Mouse (Mus musculus) stomach, postnatal 0 days (tissue): ENCODE results near the gene 1700021F05Rik. TPM values are rescaled to one million over a fixed set of nuclear protein-coding genes. Genes with fewer than 3 reads are reported as not detected.
A peak's percentile ranks its signal among the peaks of the same experiment; 100 is the strongest.

Source experiments
- ATAC-seq: fragments of 200-750 bp; cut with Nextera tagmentation; 2 replicates; pipeline ENCODE4 v1.8.0; 2017; ENCODE audit not compliant: low FRiP score, low TSS enrichment
- DNase-seq: peaks from one replicate; pipeline ENCODE4 v3.0.0-alpha.2; 2016; ENCODE audit warnings: low spot score
- H3K27ac ChIP-seq: fragments of 300-500 bp; sonication (generic); replicated peaks from 2 replicates; pipeline ENCODE4 v1.5.1; 2014; ENCODE audit warnings: mild to moderate bottlenecking, control low read depth
- H3K27me3 ChIP-seq: fragments of 300-500 bp; sonication (generic); 2 replicates; pipeline ENCODE4 v1.6.1; 2014; ENCODE audit warnings: low read length; ENCODE audit not compliant: control insufficient read depth, insufficient read depth
- H3K36me3 ChIP-seq: fragments of 300-500 bp; sonication (generic); 2 replicates; pipeline ENCODE4 v1.6.1; 2014; ENCODE audit warnings: low read length, mixed read lengths; ENCODE audit not compliant: control insufficient read depth, insufficient read depth
- H3K4me1 ChIP-seq: fragments of 300-500 bp; sonication (generic); replicated peaks from 2 replicates; pipeline ENCODE4 v1.6.1; 2014; ENCODE audit warnings: antibody characterized with exemption; ENCODE audit not compliant: control insufficient read depth, insufficient read depth
- H3K4me2 ChIP-seq: fragments of 300-500 bp; sonication (generic); replicated peaks from 2 replicates; pipeline ENCODE4 v1.6.1; 2014; ENCODE audit warnings: low read depth, mild to moderate bottlenecking, control low read depth, moderate library complexity
- H3K4me3 ChIP-seq: fragments of 300-500 bp; sonication (generic); 2 replicates; pipeline ENCODE4 v1.5.1; 2014; ENCODE audit warnings: low read depth, low read length, control low read depth
- H3K9ac ChIP-seq: fragments of 300-500 bp; sonication (generic); 2 replicates; pipeline ENCODE4 v1.6.1; 2014; ENCODE audit warnings: mild to moderate bottlenecking, low read length, control low read depth, mixed read lengths
- H3K9me3 ChIP-seq: fragments of 300-500 bp; sonication (generic); 2 replicates; pipeline ENCODE4 v1.6.1; 2016; ENCODE audit warnings: low read length; ENCODE audit not compliant: control insufficient read depth
- CTCF ChIP-seq: IDR thresholded peaks from 2 replicates; pipeline ENCODE4 v1.5.1; 2016; ENCODE audit warnings: antibody characterized with exemption, low read depth, mild to moderate bottlenecking, moderate library complexity
- EP300 ChIP-seq: optimal IDR thresholded peaks from 2 replicates; pipeline ENCODE3; 2016; ENCODE audit warnings: antibody characterized with exemption
- WGBS: fragments of 180-500 bp; shearing (Covaris S2); extraction: QIAGEN DNeasy Blood & Tissue Kit; methylation state at CpG from one replicate; pipeline ENCODE4 v1.1.7; 2014; 5-methylcytosine and 5-hydroxymethylcytosine counted together
- polyA plus RNA-seq: library from polyadenylated mRNA; unstranded; fragments of >200 nt; fragmentation: Nextera tagmentation; extraction: Ambion mirVana; gene quantifications from 2 replicates; pipeline ENCODE4 v1.2.1, GENCODE M21; 2015

The 1700021F05Rik gene
- polyA plus RNA-seq, 1 experiment from 2014 or later = 48.9 TPM

- DNase-seq = no peak
- Histone ChIP-seq H3K9ac (no peak overlapping the region), H3K36me3 (no peaks in the 10 kb centered on the region), H3K4me2 (no peak overlapping the region), H3K9me3 (no peaks in the 10 kb centered on the region), H3K4me1 (no peaks in the 10 kb centered on the region), H3K4me3 (no peak overlapping the region), H3K27ac (no peak overlapping the region), H3K27me3 (no peaks in the 10 kb centered on the region)
- no peak for ATAC-seq
- 84% methylated on average over 3 of the region's 3 CpGs for WGBS
- TF ChIP-seq CTCF (no peak), EP300 (no peak)
Observed at GRCm38 (mm10) chr10:43487441-43488010, 53.3 kb downstream of the 1700021F05Rik start.

- no peak overlapping the region for H3K27ac ChIP-seq
- no peaks in the 10 kb centered on the region for H3K36me3 ChIP-seq
- DNase-seq (no peak), ATAC-seq (no peak)
- no peaks in the 10 kb centered on the region for H3K9me3 ChIP-seq
- H3K9ac ChIP-seq = no peak overlapping the region
- WGBS = 80% methylated on average over 6 of the region's 6 CpGs
- no peak overlapping the region for H3K4me3 ChIP-seq
- H3K4me1 ChIP-seq = no peaks in the 10 kb centered on the region
- H3K4me2 ChIP-seq = no peak overlapping the region
- H3K27me3 ChIP-seq = no peaks in the 10 kb centered on the region
- TF ChIP-seq CTCF (no peak), EP300 (no peak)
Observed at GRCm38 (mm10) chr10:43485751-43486268, 55.0 kb downstream of the 1700021F05Rik start.

- peak overlapping the region; percentile 59 for H3K27ac ChIP-seq
- TF ChIP-seq CTCF (no peak), EP300 (no peak)
- ATAC-seq = no peak
- no peak for DNase-seq
- no peaks in the 10 kb centered on the region for H3K4me1 ChIP-seq
- H3K9me3 ChIP-seq = no peaks in the 10 kb centered on the region
- H3K4me2 ChIP-seq = no peak overlapping the region; the same call in 1 of the 2 replicates
- H3K27me3 ChIP-seq = no peaks in the 10 kb centered on the region
- peak overlapping the region; percentile 35 for H3K9ac ChIP-seq
- WGBS = 29% methylated on average over 9 of the region's 9 CpGs
- no peaks in the 10 kb centered on the region for H3K36me3 ChIP-seq
- H3K4me3 ChIP-seq = no peak overlapping the region
Observed at GRCm38 (mm10) chr10:43483426-43483995, 57.3 kb downstream of the 1700021F05Rik start.

- 90% methylated on average over 5 of the region's 5 CpGs for WGBS
Observed at GRCm38 (mm10) chr10:43482021-43482420, 58.8 kb downstream of the 1700021F05Rik start.

GRCm38 (mm10) chr10:43481179-43481578 is 59.6 kb downstream of the 1700021F05Rik start:
- 49% methylated on average over 4 of the region's 4 CpGs for WGBS
- H3K9ac ChIP-seq = no peak overlapping the region
- no peak for DNase-seq
- no peak overlapping the region for H3K4me2 ChIP-seq
- no peaks in the 10 kb centered on the region for H3K4me1 ChIP-seq
- H3K4me3 ChIP-seq = no peak overlapping the region
- no peaks in the 10 kb centered on the region for H3K36me3 ChIP-seq
- no peaks in the 10 kb centered on the region for H3K9me3 ChIP-seq
- no peaks in the 10 kb centered on the region for H3K27me3 ChIP-seq
- ATAC-seq = no peak
- no peak for TF ChIP-seq EP300
- TF ChIP-seq CTCF = no peak
- H3K27ac ChIP-seq = no peak overlapping the region

More at GRCm38 (mm10) chr10:43482021-43482420, 58.8 kb downstream of the 1700021F05Rik start:
- H3K9me3 ChIP-seq = no peaks in the 10 kb centered on the region
- H3K4me3 ChIP-seq = no peak overlapping the region
- H3K4me2 ChIP-seq = no peak overlapping the region
- TF ChIP-seq CTCF (no peak), EP300 (no peak)
- no peaks in the 10 kb centered on the region for H3K4me1 ChIP-seq
- no peak overlapping the region for H3K27ac ChIP-seq
- DNase-seq (no peak), ATAC-seq (no peak)
- H3K9ac ChIP-seq = no peak overlapping the region
- H3K36me3 ChIP-seq = no peaks in the 10 kb centered on the region
- H3K27me3 ChIP-seq = no peaks in the 10 kb centered on the region

- TF ChIP-seq CTCF (no peak), EP300 (no peak)
- DNase-seq (no peak), ATAC-seq (no peak)
- H3K9me3 ChIP-seq = no peaks in the 10 kb centered on the region
- H3K4me2 ChIP-seq = peak overlapping the region; percentile 100
- H3K4me1 ChIP-seq = no peaks in the 10 kb centered on the region
- peak overlapping the region; percentile 82 for H3K4me3 ChIP-seq
- 14% methylated on average over 13 of the region's 13 CpGs for WGBS
- peak overlapping the region; percentile 96 for H3K27ac ChIP-seq
- H3K27me3 ChIP-seq = no peaks in the 10 kb centered on the region
- H3K36me3 ChIP-seq = no peaks in the 10 kb centered on the region
- H3K9ac ChIP-seq = peak overlapping the region; percentile 88
Observed at GRCm38 (mm10) chr10:43480227-43480849, 60.5 kb downstream of the 1700021F05Rik start.
